Mouse (Mus musculus) myocyte (in vitro differentiated cells): ENCODE measurements around the gene Hectd4. TPM values are rescaled to one million over a fixed set of nuclear protein-coding genes. Genes with fewer than 3 reads are reported as not detected.

Source experiments
- H3K27me3 ChIP-seq: one replicate; pipeline ENCODE4 v1.6.1; 2011; ENCODE audit not compliant: control insufficient read depth, insufficient read depth, insufficient read length
- H3K36me3 ChIP-seq: one replicate; pipeline ENCODE4 v1.6.1; 2011; ENCODE audit not compliant: control insufficient read depth, insufficient read depth
- H3K4me2 ChIP-seq: one replicate; pipeline ENCODE4 v1.6.1; 2011; ENCODE audit warnings: low read depth, control low read depth
- H3K4me3 ChIP-seq: one replicate; pipeline ENCODE4 v1.5.1; 2011; ENCODE audit warnings: mild to moderate bottlenecking, control low read depth, moderate library complexity
- H3K79me2 ChIP-seq: one replicate; pipeline ENCODE4 v1.6.1; 2011; ENCODE audit not compliant: control insufficient read depth, insufficient read depth
- H3ac ChIP-seq: one replicate; pipeline ENCODE4 v1.6.1; 2011; ENCODE audit not compliant: control insufficient read depth, insufficient read length
- CEBPB ChIP-seq: IDR thresholded peaks from 2 replicates; pipeline ENCODE4 v1.6.1; 2011; ENCODE audit warnings: mild to moderate bottlenecking, moderate library complexity; ENCODE audit not compliant: poor library complexity, insufficient read depth, severe bottlenecking
- E2F4 ChIP-seq: IDR thresholded peaks from one replicate; pipeline ENCODE4 v1.6.1; 2011; ENCODE audit warnings: mild to moderate bottlenecking, control low read depth, moderate library complexity; ENCODE audit not compliant: insufficient read depth
- MAX ChIP-seq: IDR thresholded peaks from one replicate; pipeline ENCODE4 v1.6.1; 2011; ENCODE audit warnings: low read depth, mild to moderate bottlenecking, control low read depth
- MYOD1 ChIP-seq, 3 experiments: IDR thresholded peaks; one replicate each; pipeline ENCODE4 v1.6.1; 2011; ENCODE audit warnings: control low read depth in 2 of 3, low read depth in 2 of 3, mild to moderate bottlenecking in 2 of 3, moderate library complexity in 1 of 3; ENCODE audit not compliant: insufficient read length in 2 of 3, control insufficient read depth in 1 of 3
- MYOG ChIP-seq, 3 experiments: IDR thresholded peaks; one replicate each; pipeline ENCODE4 v1.6.1; 2011; ENCODE audit warnings: control low read depth in 2 of 3, low read depth in 2 of 3, mild to moderate bottlenecking in 2 of 3; ENCODE audit not compliant: insufficient read length in 2 of 3, control insufficient read depth in 1 of 3, insufficient read depth in 1 of 3
- POLR2A ChIP-seq: IDR thresholded peaks from one replicate; pipeline ENCODE4 v1.6.1; 2011; ENCODE audit warnings: low read depth, mild to moderate bottlenecking, control low read depth, moderate library complexity; ENCODE audit not compliant: insufficient read length
- POLR2AphosphoS2 ChIP-seq: IDR thresholded peaks from one replicate; pipeline ENCODE4 v1.6.1; 2011; ENCODE audit warnings: low read depth, control low read depth; ENCODE audit not compliant: insufficient read length
- REST ChIP-seq: IDR thresholded peaks from one replicate; pipeline ENCODE4 v1.6.1; 2011; ENCODE audit warnings: mild to moderate bottlenecking, control low read depth, moderate library complexity; ENCODE audit not compliant: insufficient read depth, insufficient read length
- SRF ChIP-seq: IDR thresholded peaks from one replicate; pipeline ENCODE4 v1.6.1; 2011; ENCODE audit warnings: low read depth; ENCODE audit not compliant: control insufficient read depth, insufficient read length
- TCF12 ChIP-seq: IDR thresholded peaks from one replicate; pipeline ENCODE4 v1.6.1; 2011; ENCODE audit warnings: mild to moderate bottlenecking, control low read depth; ENCODE audit not compliant: poor library complexity, insufficient read depth, severe bottlenecking
- TCF3 ChIP-seq: IDR thresholded peaks from one replicate; pipeline ENCODE4 v1.6.1; 2011; ENCODE audit warnings: low read depth, control low read depth; ENCODE audit not compliant: insufficient read length
- USF1 ChIP-seq: IDR thresholded peaks from one replicate; pipeline ENCODE4 v1.6.1; 2011; ENCODE audit warnings: low read depth, mild to moderate bottlenecking, control low read depth, moderate library complexity
- polyA plus RNA-seq: library from polyadenylated mRNA; unstranded; fragments of >200 nt; fragmentation: generic; extraction: Trizol; gene quantifications from one replicate; pipeline ENCODE4 v1.2.1, GENCODE M21; 2012; ENCODE audit warnings: missing spikeins

Hectd4 gene
- polyA plus RNA-seq, 1 experiment: 6.6 TPM

- TF ChIP-seq POLR2AphosphoS2 (no peak), SRF (no peak), E2F4 (no peak), REST (no peak), USF1 (no peak), TCF3 (no peak), TCF12 (no peak), MYOD1 (IDR thresholded peaks at IDR 0.05; ENCODE audit: control insufficient read depth in 1 of 3, insufficient read length in 2 of 3, low read depth in 2 of 3) (no peak), POLR2A (no peak), MAX (no peak), MYOG (IDR thresholded peaks at IDR 0.05; ENCODE audit: control insufficient read depth in 1 of 3, insufficient read depth in 1 of 3, insufficient read length in 2 of 3, low read depth in 2 of 3) (no peak), CEBPB (no peak)
- H3K4me3 ChIP-seq: no peak overlapping the region
- H3K79me2 ChIP-seq: peaks cover 14% of the 10 kb centered on the region
- peaks cover 9% of the 10 kb centered on the region for H3K36me3 ChIP-seq
- H3K4me2 ChIP-seq: no peak overlapping the region
- no peaks in the 10 kb centered on the region for H3K27me3 ChIP-seq
- no peak overlapping the region for H3ac ChIP-seq
Measured at GRCm38 (mm10) chr5:121254977-121255376, 35.0 kb downstream of the Hectd4 start.

- Histone ChIP-seq H3K27me3 (no peaks in the 10 kb centered on the region), H3ac (no peak overlapping the region), H3K4me2 (no peak overlapping the region), H3K4me3 (no peak overlapping the region), H3K36me3 (peaks cover 9% of the 10 kb centered on the region), H3K79me2 (no peaks in the 10 kb centered on the region)
- no peak for TF ChIP-seq MAX
- TF ChIP-seq MYOG (IDR thresholded peaks at IDR 0.05; ENCODE audit: control insufficient read depth in 1 of 3, insufficient read depth in 1 of 3, insufficient read length in 2 of 3, low read depth in 2 of 3): no peak
- no peak for TF ChIP-seq POLR2A
- no peak for TF ChIP-seq E2F4
- no peak for TF ChIP-seq USF1
- no peak for TF ChIP-seq REST
- TF ChIP-seq POLR2AphosphoS2: no peak
- no peak for TF ChIP-seq TCF3
Measured at GRCm38 (mm10) chr5:121261806-121262205, 41.8 kb downstream of the Hectd4 start.

GRCm38 (mm10) chr5:121262415-121262814 is 42.4 kb downstream of the Hectd4 start:
- H3ac ChIP-seq: no peak overlapping the region
- peaks cover 3% of the 10 kb centered on the region for H3K36me3 ChIP-seq
- H3K27me3 ChIP-seq: no peaks in the 10 kb centered on the region
- no peaks in the 10 kb centered on the region for H3K79me2 ChIP-seq
- H3K4me3 ChIP-seq: no peak overlapping the region
- TF ChIP-seq TCF12 (no peak), E2F4 (no peak), MYOG (IDR thresholded peaks at IDR 0.05; ENCODE audit: control insufficient read depth in 1 of 3, insufficient read depth in 1 of 3, insufficient read length in 2 of 3, low read depth in 2 of 3) (no peak), SRF (no peak), TCF3 (no peak), POLR2AphosphoS2 (no peak), CEBPB (no peak), MYOD1 (IDR thresholded peaks at IDR 0.05; ENCODE audit: control insufficient read depth in 1 of 3, insufficient read length in 2 of 3, low read depth in 2 of 3) (no peak)
- H3K4me2 ChIP-seq: no peak overlapping the region

- Histone ChIP-seq H3ac (no peak overlapping the region), H3K4me3 (no peak overlapping the region), H3K27me3 (no peaks in the 10 kb centered on the region), H3K36me3 (peaks cover 7% of the 10 kb centered on the region), H3K79me2 (no peaks in the 10 kb centered on the region), H3K4me2 (no peak overlapping the region)
- no peak for TF ChIP-seq E2F4
- no peak for TF ChIP-seq POLR2A
- TF ChIP-seq TCF3: no peak
- TF ChIP-seq REST: no peak
Measured at GRCm38 (mm10) chr5:121264593-121264992, 44.6 kb downstream of the Hectd4 start.

GRCm38 (mm10) chr5:121266741-121267382 is 46.8 kb downstream of the Hectd4 start:
- Histone ChIP-seq H3K4me2 (no peak overlapping the region), H3K4me3 (no peak overlapping the region), H3K79me2 (no peaks in the 10 kb centered on the region), H3K27me3 (no peaks in the 10 kb centered on the region), H3ac (no peak overlapping the region), H3K36me3 (peaks cover 4% of the 10 kb centered on the region)
- no peak for TF ChIP-seq MYOG (IDR thresholded peaks at IDR 0.05; ENCODE audit: control insufficient read depth in 1 of 3, insufficient read depth in 1 of 3, insufficient read length in 2 of 3, low read depth in 2 of 3)
- TF ChIP-seq REST: no peak
- no peak for TF ChIP-seq MAX
- TF ChIP-seq POLR2AphosphoS2: no peak
- no peak for TF ChIP-seq USF1
- TF ChIP-seq SRF: no peak
